In genomic region chr9:41222346-41223015, GRCm38 (mm10) we compare ENCODE assay signal across 23 mouse cellular contexts.
DNase-seq lines count a peak whose midpoint lies in the region; ATAC-seq lines count a peak whose summit lies in the region.
"Had no signal": no experiment of that assay in that cellular context is flagged by ENCODE, and none has a peak within 500 bp of the region (broad histone marks: within the 10 kb centered on the region; RNA-seq: fewer than 3 reads in every experiment).

No protein-coding gene starts in this region.

- no peak for ATAC-seq in limb, embryonic 12.5 days (ENCODE audit: insufficient number of reproducible peaks, insufficient read depth, low FRiP score, low TSS enrichment, low read depth)
- ATAC-seq: forebrain, postnatal 0 days; hindbrain, embryonic 16.5 days had no signal

- DNase-seq in heart, embryonic 10.5 days (ENCODE audit: low spot score) = peak; percentile 71
- no peak for DNase-seq in heart, postnatal 4 days
- peak; percentile 3 for DNase-seq in 3T3-L1 (ENCODE audit: low read depth, low spot score)
- DNase-seq in embryonic facial prominence, embryonic 10.5 days (ENCODE audit: low spot score) = no peak
- no peak for DNase-seq in right cerebral cortex, postnatal 14 days
- DNase-seq in gastrocnemius, adult 18-20 months (ENCODE audit: low spot score) = no peak
- no peak for DNase-seq in MN1 (ENCODE audit: low spot score)
- DNase-seq: adrenal gland, postnatal 10 days; cerebellum, adult 11 months; cerebellum, adult 8-10 months; cerebellum, postnatal 14 days; embryo, embryonic 11 days; forebrain, postnatal 0 days; gastrocnemius, postnatal 36 days; heart, adult 18-20 months had no signal

- H3K4me3 ChIP-seq in heart, embryonic 10.5 days = no peak overlapping the region
- H3K4me3 ChIP-seq in embryonic facial prominence, embryonic 10.5 days = no peak overlapping the region
- H3K4me3 ChIP-seq in limb, embryonic 12.5 days (replicated peaks) = no peak overlapping the region
- H3K4me3 ChIP-seq: embryonic facial prominence, embryonic 13.5 days; forebrain, embryonic 12.5 days; heart, embryonic 15.5 days; hindbrain, embryonic 12.5 days had no signal

- H3K4me2 ChIP-seq in limb, embryonic 12.5 days = no peak overlapping the region
- H3K4me2 ChIP-seq: embryonic facial prominence, embryonic 13.5 days; forebrain, embryonic 12.5 days; heart, embryonic 11.5 days; heart, embryonic 15.5 days; hindbrain, embryonic 12.5 days had no signal

- no peaks in the 10 kb centered on the region for H3K36me3 ChIP-seq in heart, embryonic 10.5 days
- no peaks in the 10 kb centered on the region for H3K36me3 ChIP-seq in embryonic facial prominence, embryonic 10.5 days (replicated peaks)
- H3K36me3 ChIP-seq in limb, embryonic 12.5 days = no peaks in the 10 kb centered on the region
- H3K36me3 ChIP-seq: embryonic facial prominence, embryonic 13.5 days; forebrain, embryonic 12.5 days; heart, embryonic 15.5 days; hindbrain, embryonic 12.5 days had no signal

- WGBS in heart, embryonic 10.5 days = 79% methylated on average over 16 of the region's 16 CpGs
- WGBS in embryonic facial prominence, embryonic 10.5 days = 89% methylated on average over 16 of the region's 16 CpGs
- 81% methylated on average over 16 of the region's 16 CpGs for WGBS in limb, embryonic 12.5 days

- H3K4me1 ChIP-seq in heart, embryonic 10.5 days = no peaks in the 10 kb centered on the region
- H3K4me1 ChIP-seq in embryonic facial prominence, embryonic 10.5 days = peaks cover 13% of the 10 kb centered on the region
- H3K4me1 ChIP-seq in limb, embryonic 12.5 days (replicated peaks) = peaks cover 19% of the 10 kb centered on the region

- no peak overlapping the region for H3K27ac ChIP-seq in heart, embryonic 10.5 days
- peak overlapping the region; percentile 84 for H3K27ac ChIP-seq in embryonic facial prominence, embryonic 10.5 days (replicated peaks)
- peak overlapping the region; percentile 83 for H3K27ac ChIP-seq in limb, embryonic 12.5 days
- H3K27ac ChIP-seq: forebrain, embryonic 12.5 days; heart, embryonic 15.5 days; hindbrain, embryonic 12.5 days had no signal

- H3K27me3 ChIP-seq in heart, embryonic 10.5 days (ENCODE audit: insufficient read depth, poor library complexity, severe bottlenecking) = no peaks in the 10 kb centered on the region; the same call in 1 of the 2 replicates
- no peaks in the 10 kb centered on the region; the same call in 1 of the 2 replicates for H3K27me3 ChIP-seq in embryonic facial prominence, embryonic 10.5 days (replicated peaks; ENCODE audit: low read depth, poor library complexity, severe bottlenecking)
- no peaks in the 10 kb centered on the region for H3K27me3 ChIP-seq in limb, embryonic 12.5 days
- H3K27me3 ChIP-seq: CH12.LX; embryonic facial prominence, embryonic 13.5 days; heart, embryonic 15.5 days; hindbrain, embryonic 12.5 days had no signal

- no peak overlapping the region for H3K9ac ChIP-seq in limb, embryonic 12.5 days (replicated peaks)
- H3K9ac ChIP-seq: forebrain, embryonic 12.5 days; forebrain, postnatal 0 days; heart, embryonic 15.5 days; hindbrain, embryonic 12.5 days had no signal

- H3K9me3 ChIP-seq in heart, embryonic 10.5 days = no peaks in the 10 kb centered on the region
- no peaks in the 10 kb centered on the region for H3K9me3 ChIP-seq in embryonic facial prominence, embryonic 10.5 days
- no peaks in the 10 kb centered on the region for H3K9me3 ChIP-seq in limb, embryonic 12.5 days
- H3K9me3 ChIP-seq: embryonic facial prominence, embryonic 13.5 days; forebrain, embryonic 12.5 days; heart, embryonic 15.5 days; hindbrain, embryonic 12.5 days had no signal

Comparison
In these comparisons a context has a peak if more than half of its experiments do, and no peak if none do; other contexts are left out.
1. DNase-seq: peak in heart, embryonic 10.5 days (single experiment) and 3T3-L1 (single experiment); none in heart, postnatal 4 days (single experiment), embryonic facial prominence, embryonic 10.5 days (single experiment), right cerebral cortex, postnatal 14 days (single experiment), gastrocnemius, adult 18-20 months (single experiment) and MN1 (single experiment).